Mouse (Mus musculus) E14TG2a.4 (cell line): ENCODE results near the gene Ap5m1.

Source experiments
- CTCF ChIP-seq: conservative IDR thresholded peaks from 2 replicates; pipeline ENCODE4 v1.5.1; 2014; ENCODE audit warnings: low read length
- NANOG ChIP-seq: IDR thresholded peaks from 2 replicates; pipeline ENCODE4 v1.6.1; 2014; ENCODE audit warnings: borderline replicate concordance, low read length, mixed read lengths
- POU5F1 ChIP-seq: IDR thresholded peaks from 2 replicates; pipeline ENCODE4 v1.6.1; 2014; ENCODE audit warnings: low read length, borderline replicate concordance

DNA sequence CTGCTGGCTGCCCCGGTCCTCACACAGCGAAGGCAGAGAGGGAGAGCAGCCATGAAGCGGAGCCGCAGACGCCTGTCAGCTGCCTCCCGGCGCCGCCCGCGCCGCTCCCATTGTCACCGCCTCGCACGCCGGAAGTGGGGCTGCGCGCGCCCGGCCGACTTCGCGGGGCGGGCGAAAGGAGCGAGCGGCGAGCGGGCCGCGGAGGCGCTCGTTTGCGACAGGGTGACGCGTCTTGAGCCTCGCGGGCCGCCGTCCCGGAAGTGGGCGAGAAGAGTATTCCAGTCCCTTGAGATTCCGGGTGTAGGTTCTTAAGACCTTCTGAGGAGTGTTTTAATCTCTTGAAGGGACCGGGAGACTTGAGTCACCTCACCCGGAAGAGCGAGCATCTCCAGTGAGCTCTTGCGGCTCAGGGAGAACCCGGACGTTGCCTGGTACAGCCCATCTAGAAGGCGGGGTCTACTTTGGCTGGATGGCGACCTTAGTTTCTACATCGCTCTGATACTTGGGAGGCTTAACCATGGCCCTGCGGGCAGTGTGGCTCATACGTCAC is 452 bp downstream of the Ap5m1 start, which contains the start of gene Exoc5:
- no peak for TF ChIP-seq CTCF
- TF ChIP-seq POU5F1 = no peak
- no peak for TF ChIP-seq NANOG
